Mouse (Mus musculus) E14TG2a.4 (cell line): ENCODE results near the gene Atp6v0c.

Experiments used
- H3K27me3 ChIP-seq: 2 replicates; pipeline ENCODE4 v1.6.1; 2014; ENCODE audit warnings: low read length, control low read depth; ENCODE audit not compliant: insufficient read depth
- H3K36me3 ChIP-seq: 2 replicates; pipeline ENCODE4 v1.6.1; 2014; ENCODE audit warnings: low read length, control low read depth; ENCODE audit not compliant: insufficient read depth
- H3K4me1 ChIP-seq: replicated peaks from 2 replicates; pipeline ENCODE4 v1.6.1; 2014; ENCODE audit warnings: low read depth, low read length, control low read depth
- H3K4me3 ChIP-seq: replicated peaks from 2 replicates; pipeline ENCODE4 v1.5.1; 2014; ENCODE audit warnings: mild to moderate bottlenecking, low read length
- H3K9me3 ChIP-seq: 2 replicates; pipeline ENCODE4 v1.6.1; 2014; ENCODE audit warnings: low read length, control low read depth
- CTCF ChIP-seq: conservative IDR thresholded peaks from 2 replicates; pipeline ENCODE4 v1.5.1; 2014; ENCODE audit warnings: low read length
- NANOG ChIP-seq: IDR thresholded peaks from 2 replicates; pipeline ENCODE4 v1.6.1; 2014; ENCODE audit warnings: borderline replicate concordance, low read length, mixed read lengths
- POU5F1 ChIP-seq: IDR thresholded peaks from 2 replicates; pipeline ENCODE4 v1.6.1; 2014; ENCODE audit warnings: low read length, borderline replicate concordance

Atp6v0c gene

GRCm38 (mm10) chr17:24167891-24168505, 1.5 kb downstream of the Atp6v0c start:
- Histone ChIP-seq H3K4me1 (peaks cover 67% of the 10 kb centered on the region), H3K27me3 (no peaks in the 10 kb centered on the region), H3K9me3 (no peaks in the 10 kb centered on the region), H3K36me3 (peaks cover 39% of the 10 kb centered on the region), H3K4me3 (peak overlapping the region; percentile 92)
- TF ChIP-seq CTCF (no peak), NANOG (no peak), POU5F1 (no peak)

GRCm38 (mm10) chr17:24167120-24167519, 2.4 kb downstream of the Atp6v0c start:
- Histone ChIP-seq H3K27me3 (no peaks in the 10 kb centered on the region), H3K9me3 (no peaks in the 10 kb centered on the region), H3K36me3 (peaks cover 39% of the 10 kb centered on the region), H3K4me1 (peaks cover 73% of the 10 kb centered on the region), H3K4me3 (peak overlapping the region; percentile 92)
- TF ChIP-seq NANOG (no peak), CTCF (no peak), POU5F1 (no peak)

- Histone ChIP-seq H3K4me3 (peak overlapping the region; percentile 39), H3K27me3 (no peaks in the 10 kb centered on the region), H3K9me3 (no peaks in the 10 kb centered on the region), H3K4me1 (peaks cover 73% of the 10 kb centered on the region), H3K36me3 (peaks cover 61% of the 10 kb centered on the region)
- TF ChIP-seq NANOG (no peak), CTCF (no peak), POU5F1 (no peak)
Observed at GRCm38 (mm10) chr17:24164566-24165259, 4.8 kb downstream of the Atp6v0c start.

- H3K9me3 ChIP-seq, result no peaks in the 10 kb centered on the region
- H3K36me3 ChIP-seq, result peaks cover 65% of the 10 kb centered on the region
- peak within 1 kb of the TSS; percentile 90 for H3K4me3 ChIP-seq
- TF ChIP-seq POU5F1 (no peak), CTCF (no peak), NANOG (no peak)
- no peaks in the 10 kb centered on the region for H3K27me3 ChIP-seq
- H3K4me1 ChIP-seq, result peaks cover 86% of the 10 kb centered on the region
Observed at GRCm38 (mm10) chr17:24163176-24163962, 6.1 kb downstream of the Atp6v0c start, which contains the start of gene Amdhd2. TSS of gene Amdhd2 (minus strand) at chr17:24163766.

- no peaks in the 10 kb centered on the region for H3K27me3 ChIP-seq
- peaks cover 86% of the 10 kb centered on the region for H3K4me1 ChIP-seq
- H3K36me3 ChIP-seq, result peaks cover 65% of the 10 kb centered on the region
- H3K9me3 ChIP-seq, result no peaks in the 10 kb centered on the region
- H3K4me3 ChIP-seq, result peak overlapping the region; percentile 90
- TF ChIP-seq NANOG (no peak), POU5F1 (no peak), CTCF (no peak)
Observed at GRCm38 (mm10) chr17:24162584-24163175, 6.8 kb downstream of the Atp6v0c start.

GRCm38 (mm10) chr17:24161466-24161865, 8.0 kb downstream of the Atp6v0c start:
- H3K36me3 ChIP-seq, result peaks cover 65% of the 10 kb centered on the region
- no peaks in the 10 kb centered on the region for H3K27me3 ChIP-seq
- no peak for TF ChIP-seq NANOG
- TF ChIP-seq CTCF, result no peak
- TF ChIP-seq POU5F1, result no peak

GRCm38 (mm10) chr17:24157526-24157925, 12.0 kb downstream of the Atp6v0c start:
- Histone ChIP-seq H3K9me3 (no peaks in the 10 kb centered on the region), H3K4me3 (no peak overlapping the region), H3K36me3 (peaks cover 76% of the 10 kb centered on the region), H3K4me1 (peaks cover 69% of the 10 kb centered on the region), H3K27me3 (no peaks in the 10 kb centered on the region)
- TF ChIP-seq POU5F1 (no peak), CTCF (no peak), NANOG (no peak)

More at GRCm38 (mm10) chr17:24161466-24161865, 8.0 kb downstream of the Atp6v0c start:
- Histone ChIP-seq H3K9me3 (no peaks in the 10 kb centered on the region), H3K4me3 (no peak overlapping the region), H3K4me1 (peaks cover 74% of the 10 kb centered on the region)

- peaks cover 76% of the 10 kb centered on the region for H3K36me3 ChIP-seq
- no peaks in the 10 kb centered on the region for H3K27me3 ChIP-seq
- H3K4me1 ChIP-seq, result peaks cover 68% of the 10 kb centered on the region
- no peak overlapping the region for H3K4me3 ChIP-seq
- no peaks in the 10 kb centered on the region for H3K9me3 ChIP-seq
- TF ChIP-seq POU5F1 (no peak), NANOG (no peak), CTCF (no peak)
Observed at GRCm38 (mm10) chr17:24157121-24157520, 12.4 kb downstream of the Atp6v0c start.
